Mouse (Mus musculus) lung, adult 2 months (tissue): Measurements from ENCODE around the gene Tstd3.

ENCODE experiments used
- CTCF ChIP-seq: fragments of 200-500 bp; IDR thresholded peaks from 2 replicates; pipeline ENCODE4 v1.5.1; 2011; ENCODE audit warnings: mild to moderate bottlenecking, low read length, control low read depth; ENCODE audit not compliant: insufficient read depth
- POLR2A ChIP-seq: fragments of 200-500 bp; IDR thresholded peaks from 2 replicates; pipeline ENCODE4 v1.6.1; 2011; ENCODE audit warnings: low read depth, mild to moderate bottlenecking, control low read depth, low read length, borderline replicate concordance; ENCODE audit errors: extremely low read depth

DNA sequence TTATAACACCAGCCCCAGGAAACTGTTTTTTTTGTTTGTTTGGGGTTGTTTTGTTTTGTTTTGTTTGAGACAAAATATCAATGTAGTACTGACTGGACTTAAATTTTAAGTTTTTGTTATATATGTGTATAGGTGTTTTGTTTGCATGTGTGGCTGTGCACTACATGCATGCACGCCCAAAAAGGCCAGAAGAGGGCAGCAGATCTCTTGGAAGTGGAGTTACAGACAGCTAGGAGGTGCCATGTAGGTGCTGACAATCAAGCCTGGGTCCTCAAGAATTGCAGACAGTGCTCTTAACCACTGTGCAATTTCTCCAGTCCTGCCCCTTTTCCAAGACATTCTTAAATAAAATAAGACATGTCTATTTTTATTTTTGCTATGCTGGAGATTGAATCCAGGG is 8.2 kb downstream of the Tstd3 start:
- no peak for TF ChIP-seq POLR2A
- TF ChIP-seq CTCF = no peak
